Mouse (Mus musculus) layer of hippocampus, postnatal 25 days (tissue): ENCODE results near the gene Mctp2. TPM values are rescaled to one million over a fixed set of nuclear protein-coding genes. Genes with fewer than 3 reads are reported as not detected.

Experiments used
- DNase-seq, 2 experiments: peaks; one replicate each; pipeline ENCODE4 v3.0.0; 2022; ENCODE audit warnings: mixed read lengths in 2 of 2, low spot score in 1 of 2; ENCODE audit errors: extremely low spot score in 1 of 2
- total RNA-seq, 2 experiments: library from RNA; stranded (reverse); gene quantifications; 2 replicates each; pipeline ENCODE4 v1.2.3; 2021

Mctp2 gene
- total RNA-seq, 2 experiments from 2014 or later, result 1.2 to 1.4 TPM

DNA sequence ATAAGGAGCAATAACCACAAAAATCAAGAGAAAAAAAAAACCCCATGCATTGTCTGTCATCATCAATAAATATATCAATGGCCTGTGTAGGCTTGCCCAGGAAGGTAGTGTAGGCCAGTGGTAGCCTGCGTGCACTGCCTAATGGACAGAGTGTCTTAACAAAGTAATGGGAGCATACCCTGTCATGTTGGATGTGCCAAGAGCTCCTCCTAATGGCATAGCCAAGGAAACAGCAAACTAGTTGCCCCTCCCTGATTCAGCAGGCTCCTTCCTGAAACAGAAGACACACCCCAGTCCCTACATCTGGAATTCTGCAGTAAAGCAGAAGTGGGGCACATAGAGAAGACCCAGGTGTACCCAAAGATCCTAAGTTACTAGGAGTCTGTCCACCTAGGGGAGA is 113.1 kb downstream of the Mctp2 start:
- DNase-seq, result no peak

- no peak for DNase-seq
These were observed 124.8 kb downstream of the Mctp2 start for GRCm38 (mm10) chr7:72181651-72182050.

- DNase-seq, result no peak
These were observed 137.1 kb downstream of the Mctp2 start for GRCm38 (mm10) chr7:72169320-72169719.

DNA sequence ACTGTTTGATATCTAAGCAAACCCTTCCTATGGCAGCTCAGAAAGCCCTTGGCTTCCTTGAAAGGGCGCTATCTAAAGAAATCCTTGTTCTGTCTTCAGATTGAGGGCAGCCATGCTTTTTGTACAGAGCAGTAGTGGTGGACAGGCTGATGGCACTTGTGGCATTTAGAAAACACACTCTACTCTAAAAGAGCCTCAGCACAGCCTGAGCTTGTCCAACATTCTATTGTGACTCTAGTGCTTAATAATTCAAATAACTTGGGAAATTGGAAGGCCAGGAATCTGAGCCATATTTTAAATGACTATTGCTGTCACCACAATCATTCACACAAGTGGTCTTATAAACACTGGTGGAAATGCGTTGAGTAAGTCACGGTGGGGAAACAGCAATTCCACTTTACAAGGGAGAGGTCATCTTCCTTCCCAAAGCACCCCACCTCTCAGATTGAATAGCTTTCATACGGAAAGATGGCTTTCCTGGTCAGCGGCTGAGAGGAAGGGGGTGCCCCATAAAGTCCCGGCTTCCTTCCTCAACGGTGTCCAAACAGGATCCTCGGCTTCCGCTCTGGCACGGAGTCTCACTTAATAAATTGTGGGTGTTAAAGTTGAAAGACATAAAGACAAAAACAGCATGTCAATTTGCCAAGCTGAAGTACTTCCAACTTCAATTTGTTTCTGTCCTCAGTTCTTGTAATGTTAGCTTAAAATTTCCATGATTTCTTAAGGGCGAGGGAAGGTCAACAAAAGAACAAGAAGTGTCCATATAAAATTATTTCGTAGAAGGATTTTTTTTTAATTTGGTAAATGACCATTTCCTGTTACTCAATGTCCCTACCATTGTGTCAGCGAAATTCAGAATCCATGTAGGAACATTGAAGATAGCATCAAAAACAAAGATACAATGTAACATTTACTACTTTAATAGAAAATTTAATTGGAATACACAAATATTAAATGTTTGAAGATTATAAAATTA is 140.4 kb downstream of the Mctp2 start:
- no peak for DNase-seq

- DNase-seq, result no peak
These were observed 144.2 kb downstream of the Mctp2 start for GRCm38 (mm10) chr7:72162256-72162655.

DNA sequence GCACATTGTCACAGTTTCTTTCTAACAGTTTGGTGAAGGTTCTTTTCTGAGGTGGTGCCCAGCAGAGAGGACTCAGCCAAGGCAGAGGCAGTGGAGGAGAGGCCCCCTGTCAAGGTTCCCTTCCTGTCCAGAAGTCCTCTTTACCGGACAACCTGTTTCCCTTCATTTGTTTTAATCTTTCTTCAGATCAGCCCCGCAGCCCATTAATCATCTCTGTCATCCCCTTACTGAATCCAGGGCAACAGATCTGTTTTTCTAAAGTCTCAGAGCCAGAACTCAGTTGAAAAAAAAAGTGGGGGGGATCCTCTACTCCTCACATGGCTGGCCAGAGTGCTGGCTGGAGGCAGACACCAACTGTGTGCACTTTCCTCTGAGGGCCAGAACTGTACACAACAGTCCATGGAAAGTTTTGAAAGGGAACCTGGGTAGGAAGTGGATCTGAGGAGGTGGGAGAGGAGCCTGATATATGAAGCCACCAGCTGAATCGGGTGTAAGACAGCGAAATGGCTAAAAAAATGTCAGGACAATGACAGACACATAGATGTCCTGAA is 146.8 kb downstream of the Mctp2 start:
- no peak for DNase-seq

DNA sequence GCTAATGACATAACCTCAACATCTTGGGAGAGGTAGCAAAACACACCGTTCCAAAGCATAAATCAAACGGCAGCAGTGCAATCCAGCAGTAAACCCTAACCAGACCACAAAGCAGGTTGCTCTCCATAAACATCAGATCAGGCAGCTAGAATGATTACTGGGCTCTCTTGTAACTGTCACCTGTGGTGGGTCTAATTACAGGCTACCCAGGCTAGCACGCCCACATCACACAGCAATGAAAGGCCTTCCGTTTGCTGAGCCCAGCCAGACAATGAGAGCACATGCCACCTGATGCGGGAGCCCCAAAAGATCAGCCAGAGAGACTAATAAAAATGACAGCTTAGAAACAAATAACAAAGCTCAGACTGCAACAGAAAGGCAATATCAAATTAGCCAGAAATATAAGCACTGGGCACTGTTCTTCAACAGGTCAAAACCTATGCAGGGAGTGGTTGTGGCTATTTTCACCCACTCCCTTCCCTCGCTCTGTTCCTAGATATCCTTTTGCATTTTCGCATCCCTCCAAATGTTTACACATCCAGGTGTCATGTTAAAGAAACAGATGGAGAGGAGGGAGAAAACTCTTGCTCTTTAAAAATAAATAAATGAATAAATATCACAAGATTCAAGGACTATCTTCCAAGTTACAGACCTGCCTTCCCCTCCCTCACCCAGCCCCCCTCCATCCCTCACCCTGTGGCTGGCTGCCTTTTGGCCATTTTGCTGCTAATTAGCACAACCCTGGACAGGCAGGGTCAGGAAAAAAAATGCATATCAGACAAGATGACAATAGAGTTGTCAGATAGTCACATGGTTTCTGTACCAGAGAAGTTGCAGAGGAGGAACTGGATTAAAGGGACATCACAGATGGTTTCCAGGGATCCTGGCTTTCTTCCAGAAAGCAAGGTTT is 155.4 kb downstream of the Mctp2 start:
- DNase-seq, result no peak

DNA sequence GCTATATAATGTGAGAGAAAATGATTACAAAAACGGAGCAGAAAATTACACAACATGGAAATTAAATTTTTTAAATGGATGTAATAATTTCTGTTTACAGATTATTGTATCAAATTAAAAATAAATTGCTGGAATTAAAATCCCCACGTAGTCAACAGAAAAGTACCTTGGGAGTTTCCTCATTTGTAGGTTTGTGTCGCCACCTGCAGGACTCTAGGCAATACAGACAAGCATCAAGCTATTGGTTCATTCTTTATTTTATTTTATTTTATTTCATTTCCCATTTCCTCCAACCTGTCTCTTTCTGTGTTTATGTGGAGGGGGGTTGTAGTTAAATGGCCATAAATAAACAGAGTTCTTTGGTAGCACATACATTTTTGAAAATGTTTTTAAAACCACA is 157.3 kb downstream of the Mctp2 start:
- peak in 1 of 2 experiments; percentile 68 for DNase-seq

- DNase-seq, result no peak
These were observed 159.6 kb downstream of the Mctp2 start for GRCm38 (mm10) chr7:72146849-72147248.

GRCm38 (mm10) chr7:72145726-72146520 is 160.5 kb downstream of the Mctp2 start:
- DNase-seq, result no peak

GRCm38 (mm10) chr7:72138701-72139100 is 167.7 kb downstream of the Mctp2 start:
- DNase-seq, result no peak

GRCm38 (mm10) chr7:72120986-72121385 is 185.4 kb downstream of the Mctp2 start:
- DNase-seq, result no peak

DNA sequence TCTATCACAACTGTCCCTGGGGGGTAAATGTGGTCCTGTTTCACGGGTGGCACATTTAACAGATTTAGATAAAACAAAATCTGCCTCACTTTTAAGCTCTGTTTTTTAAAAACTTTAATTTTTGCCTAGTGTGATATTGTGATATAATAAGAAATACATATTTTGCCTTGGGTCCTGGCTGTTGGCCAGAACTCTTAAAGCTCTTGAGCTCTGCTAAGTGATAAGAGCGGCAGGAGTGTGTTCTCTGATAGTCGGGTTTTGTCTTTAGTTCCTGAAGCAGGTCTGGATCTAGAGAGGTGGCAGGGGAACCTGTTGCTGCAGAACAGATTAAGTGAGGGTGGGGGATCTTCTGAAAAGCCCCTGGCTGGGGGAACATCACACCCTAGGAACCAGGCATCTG is 186.7 kb downstream of the Mctp2 start:
- no peak for DNase-seq

GRCm38 (mm10) chr7:72117376-72118077 is 188.9 kb downstream of the Mctp2 start:
- DNase-seq, result no peak

GRCm38 (mm10) chr7:72115073-72115472 is 191.3 kb downstream of the Mctp2 start:
- DNase-seq, result no peak

DNA sequence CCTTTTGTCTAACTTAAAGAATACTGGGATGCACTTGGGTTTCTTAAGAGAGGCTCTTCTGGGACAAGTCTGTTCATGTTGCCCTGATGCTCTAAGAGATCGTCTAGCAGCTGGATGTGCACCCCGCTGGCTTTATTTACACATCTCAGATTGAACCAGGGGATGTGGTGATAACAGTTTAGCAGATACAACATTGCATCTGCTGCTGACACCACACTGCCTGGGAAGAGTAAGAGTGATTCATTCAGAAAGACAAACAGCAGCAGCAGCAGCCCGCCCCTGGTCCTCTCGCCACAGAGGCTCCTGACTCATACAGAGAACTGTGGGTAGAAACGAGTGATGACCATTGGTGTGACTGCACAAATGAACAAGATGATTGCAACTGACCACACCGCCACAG is 195.8 kb downstream of the Mctp2 start:
- DNase-seq, result no peak

GRCm38 (mm10) chr7:72108639-72109399 is 197.6 kb downstream of the Mctp2 start:
- DNase-seq, result no peak

GRCm38 (mm10) chr7:72104170-72104569 is 202.2 kb downstream of the Mctp2 start:
- DNase-seq, result no peak

- DNase-seq, result no peak
These were observed 202.8 kb downstream of the Mctp2 start for GRCm38 (mm10) chr7:72103654-72104053.
